Mouse (Mus musculus) heart, postnatal 0 days (tissue): Measurements from ENCODE around the gene Washc4. TPM values are rescaled to one million over a fixed set of nuclear protein-coding genes. Genes with fewer than 3 reads are reported as not detected.

ENCODE experiments used
- ATAC-seq: fragments of 200-750 bp; cut with Nextera tagmentation; 2 replicates; pipeline ENCODE4 v1.8.0; 2017; ENCODE audit warnings: low read depth, moderate number of reproducible peaks, moderate library complexity; ENCODE audit not compliant: insufficient read depth
- DNase-seq: peaks from one replicate; pipeline ENCODE4 v3.0.0-alpha.2; 2016; ENCODE audit warnings: low spot score
- H3K27ac ChIP-seq: fragments of 300-500 bp; sonication (generic); 2 replicates; pipeline ENCODE4 v1.5.1; 2014; ENCODE audit warnings: low read depth, mild to moderate bottlenecking
- H3K27me3 ChIP-seq: fragments of 300-500 bp; sonication (generic); 2 replicates; pipeline ENCODE4 v1.6.1; 2014; ENCODE audit warnings: low read length, mixed read lengths; ENCODE audit not compliant: control insufficient read depth, insufficient read depth
- H3K36me3 ChIP-seq: fragments of 300-500 bp; sonication (generic); replicated peaks from 2 replicates; pipeline ENCODE4 v1.6.1; 2014; ENCODE audit warnings: low read length, mixed read lengths; ENCODE audit not compliant: control insufficient read depth, insufficient read depth
- H3K4me1 ChIP-seq: fragments of 300-500 bp; sonication (generic); 2 replicates; pipeline ENCODE4 v1.6.1; 2014; ENCODE audit warnings: antibody characterized with exemption; ENCODE audit not compliant: control insufficient read depth, insufficient read depth
- H3K4me2 ChIP-seq: fragments of 300-500 bp; sonication (generic); 2 replicates; pipeline ENCODE4 v1.6.1; 2014; ENCODE audit warnings: low read depth, mild to moderate bottlenecking, low read length, moderate library complexity
- H3K4me3 ChIP-seq: fragments of 300-500 bp; sonication (generic); 2 replicates; pipeline ENCODE4 v1.5.1; 2014; ENCODE audit warnings: low read depth, low read length
- H3K9ac ChIP-seq: fragments of 300-500 bp; sonication (generic); replicated peaks from 2 replicates; pipeline ENCODE4 v1.6.1; 2014; ENCODE audit warnings: low read depth, low read length, mixed read lengths
- H3K9me3 ChIP-seq: fragments of 300-500 bp; sonication (generic); replicated peaks from 2 replicates; pipeline ENCODE4 v1.6.1; 2016; ENCODE audit warnings: low read length; ENCODE audit not compliant: control insufficient read depth
- CTCF ChIP-seq: IDR thresholded peaks from 2 replicates; pipeline ENCODE4 v1.5.1; 2016; ENCODE audit warnings: antibody characterized with exemption, control low read depth, low read depth
- EP300 ChIP-seq: IDR thresholded peaks from 2 replicates; pipeline ENCODE4 v1.6.1; 2016; ENCODE audit warnings: antibody characterized with exemption, low read depth
- WGBS: fragments of 180-500 bp; shearing (Covaris S2); extraction: QIAGEN DNeasy Blood & Tissue Kit; methylation state at CpG from one replicate; pipeline ENCODE4 v1.1.7; 2014; 5-methylcytosine and 5-hydroxymethylcytosine counted together
- polyA plus RNA-seq: library from polyadenylated mRNA; unstranded; fragments of >200 nt; fragmentation: Nextera tagmentation; extraction: Ambion mirVana; gene quantifications from 2 replicates; pipeline ENCODE4 v1.2.1, GENCODE M21; 2015
- total RNA-seq: library from RNA; depleted of rRNA; stranded (reverse); fragments of >200 nt; gene quantifications from 2 replicates; pipeline ENCODE4 v1.2.3, GENCODE M21; 2014; ENCODE audit warnings: low replicate concordance; rRNA removed

Gene Washc4
- 7.9 and 13.2 TPM in 2 replicates for total RNA-seq
- polyA plus RNA-seq: 15.1 and 17.1 TPM in 2 replicates

DNA sequence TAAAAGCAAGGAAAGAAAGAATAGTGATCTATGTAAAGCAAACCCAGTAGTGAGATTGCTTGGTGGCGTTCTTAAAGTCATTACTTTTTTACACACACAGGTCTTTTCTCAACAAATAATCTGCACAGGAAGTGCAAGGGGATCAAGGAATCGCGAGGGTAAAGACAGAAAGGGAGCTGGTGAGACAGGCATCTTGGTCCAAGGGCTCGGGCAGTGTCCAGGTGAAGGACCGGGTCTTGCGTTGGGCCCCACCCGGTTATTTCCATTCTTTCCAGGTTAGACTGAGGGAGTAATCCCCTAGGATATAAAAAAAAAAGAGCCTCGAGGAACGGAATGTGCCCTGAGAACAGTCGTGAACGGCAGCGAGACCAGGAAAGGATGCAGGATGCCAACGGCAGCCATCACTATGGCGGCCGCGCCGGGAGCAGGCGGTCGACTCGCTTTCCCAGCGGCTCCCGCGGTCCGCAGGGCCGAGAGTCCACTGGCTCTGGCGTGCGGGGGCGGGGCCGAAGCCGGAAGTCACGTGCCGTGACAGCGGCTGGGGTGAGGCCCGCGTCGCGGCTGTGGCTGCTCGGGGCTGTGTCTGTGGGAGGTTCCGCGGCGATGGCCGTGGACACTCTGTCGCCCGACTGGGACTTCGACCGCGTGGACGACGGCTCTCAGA, at the start of gene Washc4:
Gene Washc4 (plus strand): TSS at position 314 of the 664 bp plus-strand sequence.
- DNase-seq (peak; percentile 86), ATAC-seq (peak; percentile 99)
- Histone ChIP-seq H3K36me3 (peaks cover 12% of the 10 kb centered on the region), H3K4me1 (peaks cover 12% of the 10 kb centered on the region; the same call in 1 of the 2 replicates), H3K4me3 (peak within 1 kb of the TSS; percentile 95), H3K27ac (peak within 1 kb of the TSS; percentile 86), H3K27me3 (no peaks in the 10 kb centered on the region), H3K9ac (peak within 1 kb of the TSS; percentile 83), H3K9me3 (no peaks in the 10 kb centered on the region), H3K4me2 (peak within 1 kb of the TSS; percentile 67)
- WGBS: 3% methylated on average over 38 of the region's 49 CpGs
- TF ChIP-seq CTCF (no peak), EP300 (peak; percentile 49; the same call in 1 of the 2 replicates)

DNA sequence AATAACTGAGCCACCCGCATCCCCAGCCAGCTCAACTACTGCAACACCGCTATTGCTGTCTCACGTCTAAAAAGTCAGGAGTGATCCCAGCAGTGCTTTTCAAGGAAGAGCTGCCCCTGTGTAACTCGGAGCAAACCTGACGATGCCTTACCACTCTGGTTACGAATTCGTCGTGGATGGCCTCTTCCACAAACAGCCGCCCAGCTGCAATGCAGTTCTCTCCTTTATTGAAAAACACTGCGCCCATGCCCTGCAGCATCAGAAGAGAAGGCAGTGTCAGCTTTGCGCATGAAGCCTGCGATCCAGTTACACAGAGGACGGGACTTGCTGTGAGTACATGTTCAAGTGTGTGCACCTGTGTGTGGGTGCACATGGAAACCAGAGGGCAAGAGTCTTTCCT, 46.2 kb upstream of the Washc4 start:
- 87% methylated on average over 13 of the region's 13 CpGs for WGBS
- Histone ChIP-seq H3K9me3 (no peaks in the 10 kb centered on the region), H3K36me3 (no peaks in the 10 kb centered on the region), H3K27me3 (no peaks in the 10 kb centered on the region), H3K27ac (no peak overlapping the region), H3K4me1 (no peaks in the 10 kb centered on the region), H3K9ac (no peak overlapping the region), H3K4me3 (no peak overlapping the region), H3K4me2 (no peak overlapping the region)
- no peak for TF ChIP-seq CTCF
- no peak for TF ChIP-seq EP300
- ATAC-seq (no peak), DNase-seq (no peak)

DNA sequence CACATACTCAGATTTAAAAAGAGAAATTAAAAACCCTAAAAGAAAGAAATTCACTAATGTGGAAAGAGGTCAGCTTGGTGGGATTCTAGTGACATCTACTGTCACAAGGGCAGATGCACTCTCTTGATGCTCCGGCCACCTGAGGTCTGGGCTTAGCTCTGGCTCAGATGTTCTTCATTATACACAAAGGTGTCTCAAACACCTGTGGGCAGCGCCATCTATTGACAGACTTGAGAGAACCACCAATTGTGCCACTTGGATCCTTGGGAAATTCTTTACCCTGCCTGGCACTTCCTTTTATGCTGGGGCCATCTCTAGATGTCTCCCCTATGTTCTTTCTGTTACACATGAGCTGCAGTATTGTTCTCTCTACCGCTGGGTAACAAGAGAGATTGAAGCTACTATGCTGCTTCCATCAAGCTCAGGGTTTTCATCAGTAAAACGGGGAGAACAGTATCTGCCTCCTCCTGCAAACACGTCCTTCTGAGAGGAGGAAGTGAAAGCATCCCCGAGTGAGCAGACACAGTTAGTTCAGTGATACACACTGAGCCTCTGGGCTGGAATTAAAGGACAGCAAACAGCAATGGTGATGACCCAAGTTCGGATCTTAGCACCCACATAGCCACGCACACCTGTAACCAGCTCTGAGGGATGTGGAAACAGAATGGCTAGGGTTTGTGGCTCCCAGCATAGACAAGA, 34.4 kb upstream of the Washc4 start:
- TF ChIP-seq CTCF (no peak; the same call in 1 of the 2 replicates), EP300 (no peak)
- Histone ChIP-seq H3K9me3 (no peaks in the 10 kb centered on the region), H3K36me3 (no peaks in the 10 kb centered on the region; the same call in 1 of the 2 replicates), H3K4me1 (no peaks in the 10 kb centered on the region), H3K4me2 (no peak overlapping the region), H3K9ac (no peak overlapping the region), H3K27ac (no peak overlapping the region), H3K27me3 (no peaks in the 10 kb centered on the region), H3K4me3 (no peak overlapping the region)
- no peak for ATAC-seq
- no peak for DNase-seq
- 65% methylated on average over 8 of the region's 8 CpGs for WGBS

DNA sequence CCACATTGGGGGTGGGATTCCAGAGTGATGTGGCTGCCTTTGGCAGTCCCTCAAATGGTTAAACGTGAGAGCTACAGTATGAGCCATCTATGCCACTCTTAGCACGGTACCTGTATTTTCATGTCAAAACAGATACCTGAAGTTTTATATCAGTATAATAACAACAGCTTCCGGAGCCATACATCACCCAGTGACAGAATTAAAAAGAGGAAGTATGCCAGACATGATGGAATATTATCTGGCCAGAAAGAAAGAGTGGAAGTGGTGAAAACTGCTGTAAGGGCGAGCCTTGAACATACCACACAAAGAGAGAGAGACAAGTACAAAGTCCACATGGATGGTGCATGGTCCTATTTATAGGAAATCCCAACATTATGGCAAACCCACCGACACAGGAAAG, 32.2 kb upstream of the Washc4 start:
- H3K27ac ChIP-seq: no peak overlapping the region
- WGBS: 62% methylated on average over 5 of the region's 5 CpGs
- H3K9me3 ChIP-seq: no peaks in the 10 kb centered on the region
- no peaks in the 10 kb centered on the region for H3K27me3 ChIP-seq
- H3K9ac ChIP-seq: no peak overlapping the region
- H3K4me3 ChIP-seq: no peak overlapping the region
- no peaks in the 10 kb centered on the region for H3K36me3 ChIP-seq
- ATAC-seq (no peak), DNase-seq (no peak)
- no peak overlapping the region for H3K4me2 ChIP-seq
- H3K4me1 ChIP-seq: no peaks in the 10 kb centered on the region
- no peak for TF ChIP-seq EP300
- TF ChIP-seq CTCF: no peak

DNA sequence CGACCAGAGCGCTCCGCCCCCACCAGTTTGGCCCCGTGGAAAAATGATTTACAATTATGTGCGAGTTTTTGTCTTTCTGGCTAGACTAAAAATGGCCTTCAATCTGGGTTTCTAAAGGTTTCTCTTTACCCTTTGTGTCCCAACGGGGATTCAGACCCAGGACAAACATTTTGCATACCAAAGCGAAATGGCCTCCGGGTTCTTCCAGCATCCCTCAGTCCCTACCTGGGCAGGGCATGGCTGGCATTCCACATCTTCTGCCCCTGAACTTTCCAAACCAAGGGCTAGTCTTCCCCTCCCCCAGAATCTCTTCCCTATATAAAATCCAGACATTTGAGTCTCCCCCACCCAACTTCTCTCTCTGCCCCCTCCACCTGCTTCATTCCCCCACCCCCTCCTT, 29.8 kb upstream of the Washc4 start:
- ATAC-seq (no peak), DNase-seq (no peak)
- no peaks in the 10 kb centered on the region for H3K9me3 ChIP-seq
- no peaks in the 10 kb centered on the region for H3K27me3 ChIP-seq
- H3K4me3 ChIP-seq: no peak overlapping the region
- WGBS: 86% methylated on average over 8 of the region's 8 CpGs
- H3K4me1 ChIP-seq: no peaks in the 10 kb centered on the region
- H3K36me3 ChIP-seq: no peaks in the 10 kb centered on the region
- no peak for TF ChIP-seq CTCF
- no peak for TF ChIP-seq EP300
- no peak overlapping the region for H3K4me2 ChIP-seq
- no peak overlapping the region for H3K9ac ChIP-seq
- H3K27ac ChIP-seq: no peak overlapping the region
